ENCODE assay signal across 26 mouse cellular contexts in the genomic region with DNA sequence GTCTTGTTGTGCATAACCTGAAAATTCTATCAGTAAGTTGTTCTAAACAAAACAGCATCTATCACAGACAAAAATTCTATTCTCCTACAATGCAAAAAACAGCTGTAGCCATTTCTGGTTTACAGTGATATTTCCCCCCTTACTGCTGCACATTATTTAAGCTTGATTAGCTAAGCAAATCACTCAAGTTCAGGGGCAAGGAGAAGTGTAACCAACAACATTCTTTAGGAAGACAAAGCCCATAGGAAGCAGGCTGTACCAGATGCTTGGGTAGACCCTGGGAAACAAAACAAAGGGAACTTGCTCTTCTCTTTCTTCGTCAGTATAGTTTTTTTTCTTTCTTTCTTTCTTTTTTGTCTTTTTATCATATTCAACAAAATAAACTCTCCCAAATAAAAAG.
"Had no signal": no experiment of that assay in that cellular context is flagged by ENCODE, and none has a peak within 500 bp of the region (broad histone marks: within the 10 kb centered on the region; RNA-seq: fewer than 3 reads in every experiment).

No protein-coding gene starts in this region.

- H3K4me1 ChIP-seq: limb, embryonic 10.5 days; limb, embryonic 12.5 days; limb, embryonic 13.5 days; limb, embryonic 15.5 days; liver, embryonic 12.5 days; liver, embryonic 13.5 days; liver, embryonic 15.5 days; lung, embryonic 15.5 days; megakaryocyte, embryonic 14.5 days; midbrain, embryonic 10.5 days; midbrain, embryonic 12.5 days; midbrain, embryonic 13.5 days; midbrain, embryonic 15.5 days had no signal

- H3K27ac ChIP-seq: limb, embryonic 10.5 days; limb, embryonic 12.5 days; limb, embryonic 13.5 days; limb, embryonic 15.5 days; liver, embryonic 12.5 days; liver, embryonic 13.5 days; liver, embryonic 14.5 days; liver, embryonic 15.5 days; lung, embryonic 15.5 days; macrophage; midbrain, embryonic 10.5 days; midbrain, embryonic 12.5 days; midbrain, embryonic 13.5 days; midbrain, embryonic 15.5 days had no signal

- H3K9me3 ChIP-seq: limb, embryonic 10.5 days; limb, embryonic 12.5 days; limb, embryonic 13.5 days; limb, embryonic 15.5 days; liver, embryonic 12.5 days; liver, embryonic 13.5 days; liver, embryonic 15.5 days; lung, embryonic 15.5 days; midbrain, embryonic 10.5 days; midbrain, embryonic 12.5 days; midbrain, embryonic 13.5 days; midbrain, embryonic 15.5 days had no signal

- H3K27me3 ChIP-seq: limb, embryonic 12.5 days; limb, embryonic 13.5 days; limb, embryonic 15.5 days; liver, embryonic 12.5 days; liver, embryonic 13.5 days; liver, embryonic 15.5 days; lung, embryonic 15.5 days; megakaryocyte, embryonic 14.5 days; midbrain, embryonic 12.5 days; midbrain, embryonic 13.5 days; midbrain, embryonic 15.5 days had no signal

- H3K9ac ChIP-seq: limb, embryonic 12.5 days; limb, embryonic 13.5 days; limb, embryonic 15.5 days; liver, embryonic 12.5 days; liver, embryonic 13.5 days; liver, embryonic 14.5 days; liver, embryonic 15.5 days; liver, postnatal 0 days; lung, embryonic 14.5 days; lung, embryonic 15.5 days; midbrain, embryonic 12.5 days; midbrain, embryonic 13.5 days; midbrain, embryonic 15.5 days had no signal

- H3K4me3 ChIP-seq: limb, embryonic 10.5 days; limb, embryonic 12.5 days; limb, embryonic 13.5 days; limb, embryonic 15.5 days; liver, embryonic 12.5 days; liver, embryonic 13.5 days; liver, embryonic 15.5 days; lung, embryonic 15.5 days; megakaryocyte, embryonic 14.5 days; midbrain, embryonic 10.5 days; midbrain, embryonic 12.5 days; midbrain, embryonic 13.5 days; midbrain, embryonic 15.5 days; myocyte had no signal

- H3K36me3 ChIP-seq: limb, embryonic 10.5 days; limb, embryonic 12.5 days; limb, embryonic 13.5 days; limb, embryonic 15.5 days; liver, embryonic 12.5 days; liver, embryonic 13.5 days; liver, embryonic 15.5 days; lung, embryonic 15.5 days; midbrain, embryonic 10.5 days; midbrain, embryonic 12.5 days; midbrain, embryonic 13.5 days; midbrain, embryonic 15.5 days had no signal

- DNase-seq: left cerebral cortex, postnatal 4 days; liver; liver, embryonic 13.5 days; liver, postnatal 0 days; lung, adult 2 months; midbrain, embryonic 14.5 days had no signal

- H3K4me2 ChIP-seq: limb, embryonic 12.5 days; limb, embryonic 13.5 days; limb, embryonic 15.5 days; liver, embryonic 11.5 days; liver, embryonic 12.5 days; liver, embryonic 13.5 days; liver, embryonic 15.5 days; lung, embryonic 14.5 days; lung, embryonic 15.5 days; midbrain, embryonic 11.5 days; midbrain, embryonic 12.5 days; midbrain, embryonic 13.5 days; midbrain, embryonic 15.5 days had no signal

- ATAC-seq: liver, embryonic 12.5 days; liver, postnatal 0 days; lung, postnatal 0 days; midbrain, embryonic 13.5 days; midbrain, embryonic 15.5 days; midbrain, embryonic 16.5 days had no signal
